Mouse (Mus musculus) B cell, adult 62 days (primary cell): ENCODE data around the gene Prex1. TPM values are rescaled to one million over a fixed set of nuclear protein-coding genes. Genes with fewer than 3 reads are reported as not detected.

Source experiments
- total RNA-seq: library from RNA; stranded (reverse); gene quantifications from 4 replicates; pipeline ENCODE4 v1.2.4, GENCODE M21; 2023

Gene Prex1
- total RNA-seq, result 111 to 126 TPM (median 113 TPM) in 4 replicates

GRCm38 (mm10) chr2:166713690-166714426 lies at the start of gene Prex1:
Gene Prex1 (minus strand): TSS chr2:166713832.

Other genes with a start within 250 kb of the Prex1 start
- 8.7 to 15.2 TPM (median 11.5 TPM) in 4 replicates for gene Trp53rkb, start 78.7 kb upstream of the Prex1 start, total RNA-seq
- gene Arfgef2, start 91.8 kb upstream of the Prex1 start, total RNA-seq, result 68.8 to 78.1 TPM (median 73.6 TPM) in 4 replicates
- 81.3 to 96.0 TPM (median 89.8 TPM) in 4 replicates for gene Cse1l, start 192.2 kb upstream of the Prex1 start, total RNA-seq